Mouse (Mus musculus): ENCODE data around the gene C2cd2l.
"Not testable (repeated sequence)": the region's sequence is repeated elsewhere in the genome, so short reads cannot be mapped to it uniquely, and the experiment has no call there.

Gene C2cd2l

GRCm38 (mm10) chr9:44319887-44320798 is at the start of gene C2cd2l:
Gene C2cd2l, minus strand, starts transcription at chr9:44320285.
- peak; percentile 90 for DNase-seq

- no peak for DNase-seq
Observed at GRCm38 (mm10) chr9:44364480-44364879, 44.4 kb upstream of the C2cd2l start.

- not testable (repeated sequence) for DNase-seq
Observed at GRCm38 (mm10) chr9:44361931-44362330, 41.8 kb upstream of the C2cd2l start.

- peak; percentile 91 for DNase-seq
Observed at GRCm38 (mm10) chr9:44361190-44361917, 41.3 kb upstream of the C2cd2l start, which contains the start of gene Vps11. Gene Vps11, minus strand, starts transcription at chr9:44361670.

GRCm38 (mm10) chr9:44357207-44357606 is 37.1 kb upstream of the C2cd2l start:
- no peak for DNase-seq

- DNase-seq = no peak
Observed at GRCm38 (mm10) chr9:44353142-44353541, 33.1 kb upstream of the C2cd2l start.

GRCm38 (mm10) chr9:44352337-44352736 is 32.3 kb upstream of the C2cd2l start:
- no peak for DNase-seq

GRCm38 (mm10) chr9:44351396-44351795 is 31.3 kb upstream of the C2cd2l start:
- DNase-seq = no peak

- no peak for DNase-seq
Observed at GRCm38 (mm10) chr9:44348546-44348945, 28.5 kb upstream of the C2cd2l start.

- no peak for DNase-seq
Observed at GRCm38 (mm10) chr9:44347621-44348020, 27.5 kb upstream of the C2cd2l start.

- DNase-seq = no peak
Observed at GRCm38 (mm10) chr9:44347166-44347565, 27.1 kb upstream of the C2cd2l start.

- no peak for DNase-seq
Observed at GRCm38 (mm10) chr9:44345570-44346433, 25.7 kb upstream of the C2cd2l start.

- DNase-seq = peak; percentile 92
Observed at GRCm38 (mm10) chr9:44343781-44344421, 23.8 kb upstream of the C2cd2l start, which contains the start of gene Hmbs. Gene Hmbs, minus strand, starts transcription at chr9:44344228.

- peak; percentile 29 for DNase-seq
Observed at GRCm38 (mm10) chr9:44343290-44343689, 23.2 kb upstream of the C2cd2l start.

GRCm38 (mm10) chr9:44342605-44343004 is 22.5 kb upstream of the C2cd2l start:
- no peak for DNase-seq

- DNase-seq = no peak
Observed at GRCm38 (mm10) chr9:44342173-44342572, 22.1 kb upstream of the C2cd2l start.

GRCm38 (mm10) chr9:44341487-44341886 is 21.4 kb upstream of the C2cd2l start:
- DNase-seq = no peak

GRCm38 (mm10) chr9:44338574-44338973 is 18.5 kb upstream of the C2cd2l start:
- DNase-seq = no peak

- no peak for DNase-seq
Observed at GRCm38 (mm10) chr9:44337436-44338169, 17.5 kb upstream of the C2cd2l start.

GRCm38 (mm10) chr9:44336964-44337363 is 16.9 kb upstream of the C2cd2l start:
- no peak for DNase-seq

GRCm38 (mm10) chr9:44336513-44336912 is 16.4 kb upstream of the C2cd2l start:
- not testable (repeated sequence) for DNase-seq

GRCm38 (mm10) chr9:44336093-44336406 is 16.0 kb upstream of the C2cd2l start:
- DNase-seq = no peak

Measured in right cerebral cortex, postnatal 25 days (tissue).